Mouse (Mus musculus) A20 (cell line): Measurements from ENCODE around the gene P2rx3.
A peak's percentile ranks its signal among the peaks of the same experiment; 100 is the strongest.

ENCODE experiments used
- DNase-seq: peaks from one replicate; pipeline ENCODE4 v3.0.0-alpha.2; 2011; ENCODE audit warnings: low read depth, low spot score

P2rx3 gene

DNA sequence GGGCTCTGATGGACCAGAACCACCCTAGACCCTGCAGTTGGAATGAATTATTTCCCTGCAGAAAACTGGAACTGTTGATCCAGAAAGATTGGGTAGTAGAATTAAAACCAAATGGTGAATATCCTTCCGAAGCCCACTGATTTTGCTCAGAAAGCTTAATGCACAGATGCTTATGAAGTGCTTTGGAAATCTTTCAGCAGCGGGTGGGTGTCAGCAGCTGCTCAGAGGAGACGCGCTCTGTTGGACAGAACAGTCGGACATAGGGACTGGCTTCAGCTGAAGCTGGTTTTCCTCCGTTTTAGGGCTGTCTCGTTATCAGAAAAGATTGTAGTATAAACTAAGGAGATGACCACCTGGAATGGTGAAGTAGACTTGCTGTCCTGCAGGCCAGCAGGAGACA lies 6.4 kb upstream of the P2rx3 start:
- no peak for DNase-seq

DNA sequence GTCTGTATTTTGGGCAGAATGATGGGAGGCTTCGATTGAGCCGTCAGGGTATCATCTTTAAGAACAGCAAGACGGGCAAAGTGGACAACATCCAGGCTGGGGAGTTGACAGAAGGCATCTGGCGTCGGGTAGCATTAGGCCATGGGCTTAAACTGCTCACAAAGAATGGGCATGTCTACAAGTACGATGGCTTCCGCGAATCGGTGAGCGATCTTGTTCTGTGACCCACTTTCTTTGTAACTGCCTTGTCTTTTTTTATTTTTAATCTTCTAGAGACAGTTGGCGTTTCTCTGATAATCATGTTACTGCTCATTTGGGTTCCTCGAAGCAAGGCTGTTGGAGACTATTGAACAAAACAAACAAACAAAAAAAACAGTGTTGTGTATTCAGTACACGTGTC lies 1.1 kb upstream of the P2rx3 start:
- no peak for DNase-seq

DNA sequence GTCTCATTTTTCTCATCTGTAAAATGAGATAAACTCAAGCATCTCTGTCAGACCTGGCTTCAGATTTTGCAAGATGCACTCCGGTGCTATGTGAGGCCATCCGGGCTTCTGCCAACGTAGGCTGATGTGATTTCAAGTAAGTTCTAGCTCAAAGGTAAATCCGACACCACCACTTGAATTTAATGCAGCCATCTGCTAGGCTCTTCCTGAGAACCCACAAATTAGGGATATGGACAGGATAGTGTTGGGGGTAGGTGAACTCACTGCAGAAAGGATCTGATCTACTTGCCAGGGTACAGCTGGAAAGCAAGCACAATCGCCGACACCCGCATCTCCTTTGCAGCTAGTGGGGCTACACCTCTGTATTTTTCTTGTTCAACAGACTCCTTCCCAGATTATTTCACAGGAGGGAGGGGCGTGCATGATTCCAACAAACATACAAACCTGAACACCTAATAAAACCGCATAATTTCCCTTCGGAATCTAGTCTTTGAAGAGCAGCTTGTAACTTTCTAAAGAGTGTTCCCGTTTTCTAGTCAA lies 685 bp downstream of the P2rx3 start:
- no peak for DNase-seq

DNA sequence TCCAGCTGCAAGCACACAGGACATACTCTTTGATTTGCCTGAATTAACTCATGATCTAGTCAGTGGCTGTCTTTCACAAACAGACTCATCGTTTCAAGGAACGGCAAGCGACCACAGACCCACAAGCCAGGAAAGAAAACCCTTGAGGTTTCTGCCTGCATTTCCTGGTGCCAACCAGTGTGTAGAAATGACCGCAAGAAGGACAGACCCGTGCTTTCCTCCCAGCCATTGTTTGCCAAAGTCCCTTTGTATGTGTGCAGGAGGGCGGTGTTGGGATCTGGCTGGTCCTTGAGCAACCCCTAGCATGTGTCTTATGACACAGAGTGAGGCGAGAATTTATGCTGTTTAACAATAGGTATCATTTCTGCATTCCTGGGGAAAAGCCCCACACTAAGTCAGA lies 3.1 kb downstream of the P2rx3 start:
- DNase-seq: no peak

DNA sequence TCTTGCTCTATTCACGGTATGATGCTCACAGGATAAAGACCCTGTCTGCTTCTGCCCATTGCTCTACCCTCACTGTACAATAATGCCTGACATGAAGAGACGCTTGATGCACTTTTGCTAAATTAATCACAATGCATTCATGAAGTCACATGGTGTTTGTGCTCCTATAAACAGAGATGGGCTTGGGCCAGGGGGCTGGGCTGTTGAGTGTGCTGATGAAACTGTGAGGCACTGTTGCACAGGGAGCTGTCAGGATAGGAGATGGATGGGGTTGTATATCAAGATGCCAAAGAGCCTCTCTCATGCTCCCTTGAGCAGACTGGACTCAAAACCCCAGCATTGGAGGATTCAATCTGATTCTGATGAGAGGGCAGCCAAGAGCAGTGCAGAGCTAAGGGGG lies 4.1 kb downstream of the P2rx3 start:
- DNase-seq: no peak

DNA sequence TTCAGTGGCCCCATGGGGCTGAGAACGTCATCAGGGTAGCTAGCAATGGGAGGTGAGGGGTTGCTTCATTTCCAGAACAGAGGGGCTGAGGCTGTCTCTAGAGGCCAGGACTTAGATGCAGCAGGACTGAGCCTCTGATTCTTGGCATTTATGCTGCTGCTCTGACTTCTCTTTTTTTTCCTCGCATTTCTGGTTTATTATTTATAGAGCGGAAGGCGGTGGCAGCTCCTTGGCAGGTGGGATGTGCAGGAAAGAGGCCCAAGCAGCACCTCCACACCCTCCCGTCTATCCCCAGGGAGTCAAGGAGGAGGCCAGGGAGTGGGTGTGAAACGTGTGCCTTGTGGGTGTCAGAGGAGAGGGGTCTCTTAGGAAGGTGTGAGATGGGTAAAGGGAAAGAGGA lies 6.3 kb downstream of the P2rx3 start:
- DNase-seq: no peak

DNA sequence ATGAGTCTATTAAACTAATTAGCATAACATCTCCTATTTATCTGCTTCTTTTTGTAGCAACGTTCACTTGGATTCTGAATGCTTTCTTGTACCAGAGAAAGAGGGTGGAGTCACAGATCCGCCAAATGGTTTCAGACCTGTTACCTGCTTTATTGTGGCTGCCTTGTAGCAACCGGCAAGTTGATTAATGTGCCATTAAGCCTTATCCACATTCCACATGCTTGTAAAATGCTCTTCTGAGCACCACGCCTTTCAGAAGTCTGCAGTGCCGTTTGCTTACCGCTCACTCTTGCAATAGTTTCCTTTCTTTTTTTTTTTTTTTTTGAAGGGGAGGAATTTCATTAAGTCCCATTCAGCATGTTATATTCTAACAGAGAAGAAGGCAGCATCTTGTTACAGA lies 7.4 kb downstream of the P2rx3 start:
- no peak for DNase-seq

DNA sequence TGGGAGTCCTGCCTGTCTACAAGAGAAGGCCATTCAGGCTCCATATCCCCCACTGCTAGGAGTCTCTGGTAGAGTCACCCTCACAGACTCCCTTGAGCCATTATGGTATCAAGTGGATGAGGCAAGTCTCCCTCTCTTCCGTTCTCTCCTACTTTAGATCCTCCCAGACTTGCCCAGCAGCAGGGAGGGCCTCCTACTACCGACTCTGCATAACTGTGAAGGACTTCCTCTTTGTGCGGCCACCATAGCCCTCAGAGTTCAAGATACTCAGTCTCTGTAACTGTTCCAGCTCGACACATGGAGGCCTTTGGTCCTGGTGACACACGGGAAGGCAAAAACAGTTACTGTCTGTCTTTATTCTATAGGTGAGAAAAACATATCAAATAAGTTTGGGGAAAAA lies 10.0 kb downstream of the P2rx3 start:
- peak; percentile 43 for DNase-seq

DNA sequence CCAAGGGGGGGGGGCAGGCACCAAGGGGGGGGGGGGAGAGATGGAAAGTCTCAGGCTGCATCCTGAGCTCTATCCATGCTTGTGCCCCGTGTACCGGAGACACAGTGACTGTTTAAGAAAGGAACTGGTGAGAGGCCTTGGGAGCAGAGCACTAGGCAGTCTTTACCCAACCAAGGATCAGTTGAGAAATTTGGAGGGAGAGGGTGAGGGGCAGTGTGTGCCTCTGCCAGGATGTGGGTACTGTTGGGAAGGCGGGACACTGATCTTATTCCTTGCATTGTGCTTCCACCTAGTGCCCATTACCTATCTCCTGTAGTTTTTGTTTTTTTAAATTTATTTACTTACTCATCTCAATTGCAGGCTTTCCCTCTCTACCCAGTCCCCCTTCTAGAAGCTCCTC lies 11.1 kb downstream of the P2rx3 start:
- DNase-seq: no peak

DNA sequence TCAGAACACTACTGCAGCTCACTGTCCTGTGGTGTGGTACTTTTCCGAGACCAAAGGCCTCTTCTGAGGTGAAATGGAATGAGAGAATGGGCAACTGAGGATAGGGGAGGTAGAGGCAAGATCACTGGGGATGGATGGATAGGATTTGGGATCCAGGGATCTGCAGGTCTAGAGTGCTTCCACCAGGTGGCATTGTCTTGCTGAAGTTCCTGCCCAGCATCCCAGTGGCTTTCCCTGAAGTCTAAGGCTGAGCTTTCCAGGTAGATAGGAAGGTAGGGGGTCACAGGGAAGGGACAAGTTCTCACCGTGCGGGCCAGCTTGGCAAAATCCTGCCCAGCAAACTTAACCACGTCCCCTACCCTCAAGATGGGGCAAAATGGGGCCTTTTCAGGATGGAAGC lies 15.2 kb downstream of the P2rx3 start:
- DNase-seq: no peak

DNA sequence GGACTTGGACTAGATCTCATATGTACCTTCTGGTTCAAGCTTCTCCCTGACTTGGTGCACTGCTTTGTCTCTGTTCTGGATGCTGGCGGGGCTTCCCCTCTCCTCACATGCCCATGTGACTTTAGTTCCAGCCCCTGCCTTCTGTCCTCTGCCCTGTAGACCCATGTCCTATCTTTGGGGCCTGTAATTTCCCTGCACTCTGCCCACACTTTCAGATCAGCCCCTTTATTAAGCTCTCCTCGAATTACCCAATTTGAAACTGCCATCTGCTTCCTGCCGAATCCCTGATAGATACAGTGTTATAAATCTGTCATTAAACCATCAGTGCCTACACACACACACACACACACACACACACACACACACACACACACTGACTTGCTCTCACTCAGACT lies 22.7 kb downstream of the P2rx3 start:
- peak; percentile 41 for DNase-seq

DNA sequence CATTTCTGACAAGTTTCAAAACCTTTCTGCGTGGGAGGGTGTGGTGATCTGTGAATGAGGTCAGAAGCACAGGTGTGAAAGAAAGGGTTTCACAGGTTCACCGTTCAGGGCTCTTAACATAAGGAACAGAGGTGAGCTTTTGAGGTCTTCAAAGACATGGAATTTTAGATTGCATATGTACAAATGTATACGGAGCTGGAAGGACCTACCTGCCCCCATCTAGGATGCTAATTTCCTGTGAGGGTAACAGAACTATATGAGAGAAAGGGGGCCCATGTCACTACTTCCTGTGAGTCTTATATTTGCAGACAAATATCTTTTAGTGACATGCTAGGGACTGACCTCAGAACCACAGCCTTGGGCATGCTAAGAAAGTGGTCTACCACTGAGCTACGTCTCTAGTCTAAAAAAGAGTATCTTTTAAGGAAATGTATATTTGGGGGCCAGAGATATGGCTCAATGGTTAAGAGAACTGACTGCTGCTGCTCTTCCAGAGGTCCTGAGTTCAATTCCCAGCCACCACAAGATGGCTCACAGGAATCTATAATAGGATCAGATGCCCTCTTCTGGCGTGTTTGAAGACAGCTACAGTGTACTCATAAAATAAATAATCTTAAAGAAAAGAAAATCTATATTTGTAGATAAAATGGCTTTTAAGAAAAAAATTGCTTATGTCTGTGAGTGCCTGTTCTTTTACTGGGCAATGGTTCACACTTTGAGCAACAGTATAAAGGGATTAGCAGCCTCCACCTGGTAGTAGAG lies 23.3 kb downstream of the P2rx3 start:
- no peak for DNase-seq

DNA sequence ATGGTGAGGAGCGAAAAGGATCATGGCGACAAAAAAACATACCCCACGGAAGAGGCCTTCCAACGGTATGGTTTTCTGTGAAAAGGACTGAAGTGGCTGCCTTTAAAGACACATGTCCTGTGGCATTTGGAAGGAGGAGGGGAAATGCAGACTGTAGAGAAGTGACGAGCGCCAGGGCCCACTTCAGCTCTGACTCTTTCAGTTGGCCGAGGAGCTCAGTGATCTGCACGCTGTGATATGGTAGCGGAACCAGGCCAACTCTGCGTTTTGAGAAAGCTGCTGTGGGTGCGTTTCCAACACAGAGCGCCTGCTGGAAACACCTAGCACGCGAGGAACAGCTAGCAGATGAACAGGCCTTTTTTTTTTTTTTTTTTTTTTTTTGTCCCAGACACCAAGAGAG lies 24.6 kb downstream of the P2rx3 start:
- no peak for DNase-seq

DNA sequence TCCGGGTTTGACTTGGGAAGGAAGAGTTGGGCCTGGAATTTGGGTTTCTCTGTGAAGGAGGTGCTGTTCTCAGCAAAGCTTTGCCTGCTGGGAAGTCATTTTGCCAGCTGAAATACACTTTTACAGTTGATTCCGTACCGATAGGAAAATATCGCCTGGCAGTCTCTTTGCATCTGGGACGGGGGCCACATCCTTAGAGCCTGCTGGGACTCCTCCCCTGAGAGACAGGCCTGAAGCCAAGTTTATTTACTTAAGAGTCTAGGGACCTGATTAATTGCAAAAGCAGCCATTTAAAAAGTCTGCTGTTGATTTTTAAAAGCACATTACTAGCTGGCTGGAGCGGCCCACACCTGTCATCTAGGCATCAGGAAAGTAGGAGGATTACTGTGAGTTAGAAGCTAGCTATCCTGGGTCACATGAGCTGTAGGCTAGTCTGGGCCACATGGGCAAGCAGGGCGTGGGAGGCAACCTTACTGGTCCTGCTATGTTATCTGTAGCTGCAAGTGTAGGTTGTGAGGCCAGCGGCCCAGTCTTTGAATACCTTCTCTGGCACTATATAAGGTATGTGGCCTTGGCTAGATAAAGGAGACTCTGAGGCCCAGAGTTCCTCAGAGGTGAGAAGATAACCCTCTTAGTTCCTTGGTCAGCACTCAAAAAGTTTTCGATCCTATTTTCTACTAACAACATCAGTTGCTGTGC lies 25.2 kb downstream of the P2rx3 start:
- DNase-seq: no peak

DNA sequence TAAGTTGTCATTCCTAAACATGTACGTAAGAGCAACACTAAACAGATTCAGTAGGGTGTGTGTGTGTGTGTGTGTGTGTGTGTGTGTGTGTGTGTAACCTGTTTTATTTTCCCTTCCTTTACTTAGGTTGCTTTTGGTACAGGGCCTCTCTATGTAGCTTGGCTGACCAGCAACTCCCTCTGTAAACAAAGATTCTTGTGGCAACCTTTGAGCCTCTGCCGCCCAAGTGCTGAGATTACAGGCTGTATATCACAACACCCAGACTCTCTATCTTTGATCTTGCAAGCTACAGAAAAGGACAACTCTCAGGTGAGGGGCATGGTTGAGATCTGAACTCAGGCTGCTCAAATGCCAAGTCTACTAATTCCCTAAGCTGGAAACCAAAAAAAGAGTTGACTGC lies 28.1 kb downstream of the P2rx3 start:
- DNase-seq: no peak

DNA sequence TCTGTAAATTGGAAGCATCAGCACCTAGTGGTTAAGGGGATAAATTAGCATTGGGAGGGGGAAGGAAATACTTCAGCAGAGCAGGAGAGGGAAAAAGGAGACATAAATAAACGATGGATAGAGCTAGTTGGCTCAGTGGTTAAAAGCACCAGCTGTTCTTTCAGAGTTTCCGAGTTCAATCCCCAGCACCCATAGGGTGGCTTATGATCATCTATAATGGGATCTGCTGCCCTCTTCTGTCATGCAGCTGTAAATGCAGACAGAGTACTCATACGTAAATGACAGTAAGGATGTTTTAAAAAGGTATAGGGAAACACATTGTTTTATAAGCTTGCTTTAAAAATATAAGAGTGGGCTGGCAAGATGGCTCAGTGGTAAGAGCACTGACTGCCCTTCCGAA lies 29.5 kb downstream of the P2rx3 start:
- peak; percentile 75 for DNase-seq

DNA sequence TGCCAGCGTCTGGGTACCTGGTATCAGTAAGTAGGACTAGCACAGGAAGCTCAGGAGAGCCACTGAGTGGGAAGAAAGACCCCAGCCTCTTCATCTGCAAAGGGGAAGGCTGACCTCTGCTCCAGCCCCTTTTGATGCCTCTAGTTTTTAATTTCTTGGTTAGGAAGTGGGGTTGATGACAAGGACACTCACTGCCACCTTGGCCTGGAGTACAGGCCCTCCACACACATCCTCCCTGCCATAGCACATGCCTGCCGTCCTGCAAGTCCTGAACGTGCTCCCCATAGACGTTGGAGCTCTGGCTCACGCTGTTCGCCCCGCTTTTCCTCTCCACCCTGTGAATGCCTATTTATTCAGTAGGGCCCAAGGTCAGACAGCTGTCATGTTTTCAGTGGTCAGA lies 30.7 kb downstream of the P2rx3 start:
- no peak for DNase-seq

DNA sequence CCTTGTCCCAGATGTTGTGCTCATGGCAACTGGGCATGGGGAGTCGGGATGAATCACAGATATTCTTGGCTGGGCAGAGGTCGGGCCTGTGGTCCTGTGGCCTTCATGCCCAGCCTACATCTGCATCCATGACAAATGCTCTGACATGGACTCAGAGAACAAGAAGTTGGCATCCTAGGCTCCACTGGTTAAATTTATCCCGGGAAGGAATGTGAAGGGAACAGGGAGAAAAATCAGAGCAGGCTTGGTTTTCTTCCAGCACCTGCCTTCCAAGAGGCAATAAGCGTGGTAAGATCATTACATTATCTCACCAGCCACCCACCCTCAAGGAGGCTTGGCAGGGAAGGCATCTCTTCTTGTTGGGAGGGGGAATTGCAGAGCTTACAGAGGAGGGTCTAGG lies 32.9 kb downstream of the P2rx3 start:
- no peak for DNase-seq

DNA sequence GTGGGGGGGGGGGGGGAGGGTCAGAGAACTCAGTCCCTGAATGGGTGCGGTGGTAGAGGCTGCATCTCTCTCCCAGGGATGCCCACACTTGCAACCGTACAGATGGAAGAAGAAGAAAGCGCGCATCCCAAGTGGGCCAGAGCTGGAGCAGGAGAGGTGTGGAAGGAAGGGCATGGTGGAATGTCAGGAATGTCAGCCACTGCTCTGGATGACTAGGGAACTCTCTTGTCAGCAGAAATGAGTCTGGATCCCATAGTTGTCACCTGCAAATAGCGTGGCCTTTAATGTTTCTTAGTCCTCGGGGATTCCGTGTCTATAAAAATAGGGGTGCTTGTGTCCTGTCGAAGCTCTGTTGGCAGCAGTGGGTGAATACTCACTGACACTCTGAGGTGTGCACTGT lies 34.7 kb downstream of the P2rx3 start:
- DNase-seq: no peak

DNA sequence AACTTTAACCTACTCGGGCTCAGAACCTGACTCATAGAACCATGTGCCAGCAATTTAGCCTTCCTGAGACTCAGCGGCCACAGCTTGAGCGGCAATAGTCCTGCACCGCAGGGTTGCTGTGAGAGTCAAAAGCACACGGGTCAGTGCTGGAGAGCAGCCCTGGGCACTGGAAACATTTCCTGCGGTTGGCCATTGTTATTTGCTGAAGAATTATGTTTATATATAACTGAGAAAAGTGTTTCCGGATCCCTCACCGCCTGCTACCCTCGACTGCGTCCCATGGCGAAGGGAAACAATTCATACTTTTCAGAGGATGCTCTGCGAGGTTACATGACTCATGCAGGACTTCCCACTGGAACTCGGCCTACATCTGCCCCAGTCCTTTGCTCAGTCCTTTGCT lies 35.8 kb downstream of the P2rx3 start:
- no peak for DNase-seq

DNA sequence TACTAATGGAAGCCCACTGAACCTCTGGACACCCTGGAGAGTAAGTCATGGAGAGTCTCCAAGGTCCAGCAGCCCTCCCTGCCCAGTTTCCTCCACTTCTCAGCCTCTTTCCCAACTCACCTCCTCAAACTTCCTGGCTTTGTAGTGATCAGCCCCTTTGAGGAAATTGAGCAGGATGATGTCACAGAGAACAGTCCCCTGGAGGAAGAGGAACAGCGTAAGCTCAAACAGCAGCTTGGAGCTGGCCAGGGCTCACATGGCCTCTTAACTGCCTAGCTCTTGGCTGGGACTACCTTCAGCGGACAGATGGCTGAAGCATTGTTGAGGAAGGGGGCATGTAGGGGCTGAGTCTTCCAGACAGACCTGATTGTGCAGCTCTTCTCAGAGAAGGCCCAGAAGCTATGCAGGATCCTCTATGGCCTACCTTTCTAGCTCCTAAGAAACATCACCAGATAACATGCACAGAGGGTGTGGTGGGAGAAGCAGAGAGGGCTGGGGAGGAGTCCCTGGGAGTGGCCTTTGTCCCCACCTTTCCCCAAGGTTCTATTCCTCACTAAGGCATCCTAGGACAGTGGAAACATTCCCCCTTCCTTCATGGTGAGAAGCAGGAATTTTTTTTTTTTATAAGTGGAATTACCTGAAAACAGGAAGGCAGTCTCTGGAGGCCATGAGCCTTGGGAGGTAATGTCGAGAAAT lies 37.6 kb downstream of the P2rx3 start:
- no peak for DNase-seq

DNA sequence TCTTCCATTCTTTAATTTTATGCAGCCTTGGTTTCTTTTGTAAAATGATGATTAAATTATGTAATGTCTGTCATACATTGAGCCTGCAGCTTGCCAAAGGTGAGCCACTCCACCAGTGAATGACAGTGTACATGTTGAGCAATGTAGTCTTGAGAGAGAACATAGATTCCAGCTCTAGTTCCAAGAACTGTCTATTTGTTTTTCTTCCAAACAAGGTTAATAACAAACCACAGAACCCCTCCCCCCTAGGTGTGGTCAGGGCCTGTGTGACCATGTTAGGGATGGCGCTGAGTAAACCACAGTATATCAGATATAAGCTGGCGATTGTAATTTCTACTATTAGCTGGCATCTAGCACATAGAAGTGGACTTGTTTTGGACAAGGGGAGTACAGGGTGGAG lies 40.9 kb downstream of the P2rx3 start:
- DNase-seq: no peak

DNA sequence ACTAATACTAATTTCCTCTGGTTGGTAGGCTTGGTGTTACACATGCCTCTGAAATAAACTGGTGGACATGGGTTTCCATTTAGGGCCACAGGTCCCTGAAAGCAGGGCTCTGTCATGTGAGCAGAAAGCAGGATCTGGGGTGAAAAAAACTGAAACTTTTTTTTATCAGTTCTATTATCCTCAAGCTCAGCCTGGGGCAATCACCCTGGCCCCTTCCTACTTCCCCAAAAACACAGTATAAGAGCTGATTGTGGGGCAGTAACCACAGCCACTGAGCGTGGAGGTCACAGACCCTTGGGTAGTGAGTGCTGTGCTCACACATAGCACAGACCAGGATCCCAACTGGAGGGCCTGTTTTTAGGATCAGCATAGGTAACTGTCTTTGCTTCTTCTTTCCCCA lies 49.3 kb downstream of the P2rx3 start, which contains the start of gene Prg3:
Prg3 (plus strand) TSS at position 286 of the 400 bp plus-strand sequence.
- DNase-seq: peak; percentile 46
